Mouse (Mus musculus) intestine, postnatal 0 days (tissue): ENCODE data around the gene Gnl2. TPM values are rescaled to one million over a fixed set of nuclear protein-coding genes. Genes with fewer than 3 reads are reported as not detected.

ENCODE experiments used
- ATAC-seq: fragments of 200-750 bp; cut with Nextera tagmentation; 2 replicates; pipeline ENCODE4 v1.8.0; 2017; ENCODE audit warnings: mild to moderate bottlenecking, moderate TSS enrichment, moderate library complexity
- H3K27ac ChIP-seq: fragments of 300-500 bp; sonication (generic); 2 replicates; pipeline ENCODE4 v1.5.1; 2014; ENCODE audit warnings: mild to moderate bottlenecking, low read depth, low read length, moderate library complexity
- H3K27me3 ChIP-seq: fragments of 300-500 bp; sonication (generic); replicated peaks from 2 replicates; pipeline ENCODE4 v1.6.1; 2014; ENCODE audit warnings: low read length, mixed read lengths; ENCODE audit not compliant: control insufficient read depth, insufficient read depth
- H3K36me3 ChIP-seq: fragments of 300-500 bp; sonication (generic); 2 replicates; pipeline ENCODE4 v1.6.1; 2014; ENCODE audit warnings: mild to moderate bottlenecking, moderate library complexity; ENCODE audit not compliant: control insufficient read depth, insufficient read depth
- H3K4me1 ChIP-seq: fragments of 300-500 bp; sonication (generic); replicated peaks from 2 replicates; pipeline ENCODE4 v1.6.1; 2014; ENCODE audit warnings: antibody characterized with exemption, low read length, mixed read lengths; ENCODE audit not compliant: control insufficient read depth, insufficient read depth
- H3K4me2 ChIP-seq: fragments of 300-500 bp; sonication (generic); replicated peaks from 2 replicates; pipeline ENCODE4 v1.6.1; 2014; ENCODE audit warnings: low read depth, mild to moderate bottlenecking, moderate library complexity
- H3K4me3 ChIP-seq: fragments of 300-500 bp; sonication (generic); 2 replicates; pipeline ENCODE4 v1.5.1; 2014; ENCODE audit warnings: low read depth, low read length
- H3K9ac ChIP-seq: fragments of 300-500 bp; sonication (generic); 2 replicates; pipeline ENCODE4 v1.6.1; 2014; ENCODE audit warnings: mild to moderate bottlenecking, low read depth, low read length
- H3K9me3 ChIP-seq: fragments of 300-500 bp; sonication (generic); 2 replicates; pipeline ENCODE4 v1.6.1; 2016; ENCODE audit warnings: mixed run types; ENCODE audit not compliant: control insufficient read depth
- CTCF ChIP-seq: sonication (generic); IDR thresholded peaks from 2 replicates; pipeline ENCODE4 v1.5.1; 2016; ENCODE audit warnings: low read depth, mild to moderate bottlenecking, control low read depth, antibody characterized with exemption, moderate library complexity
- WGBS: fragments of 180-500 bp; shearing (Covaris S2); extraction: QIAGEN DNeasy Blood & Tissue Kit; methylation state at CpG from one replicate; pipeline ENCODE4 v1.1.7; 2014; 5-methylcytosine and 5-hydroxymethylcytosine counted together
- polyA plus RNA-seq: library from polyadenylated mRNA; unstranded; fragments of >200 nt; fragmentation: Nextera tagmentation; extraction: Ambion mirVana; gene quantifications from 2 replicates; pipeline ENCODE4 v1.2.1, GENCODE M21; 2015

The Gnl2 gene
- polyA plus RNA-seq, 1 experiment from 2014 or later = 28.6 TPM

- no peak for ATAC-seq
- 29% methylated on average over 11 of the region's 11 CpGs for WGBS
- Histone ChIP-seq H3K27me3 (0 out of 2 replicates have a peak, but pooled peaks cover 6% of the 10 kb centered on the region), H3K36me3 (no peaks in the 10 kb centered on the region), H3K4me1 (no peaks in the 10 kb centered on the region), H3K9ac (no peak overlapping the region), H3K27ac (no peak overlapping the region), H3K9me3 (no peaks in the 10 kb centered on the region), H3K4me2 (no peak overlapping the region), H3K4me3 (no peak overlapping the region)
- peak; percentile 64 for TF ChIP-seq CTCF
These were observed 4.6 kb downstream of the Gnl2 start for GRCm38 (mm10) chr4:125020780-125021538.

GRCm38 (mm10) chr4:125029891-125030614 is 13.7 kb downstream of the Gnl2 start:
- TF ChIP-seq CTCF = no peak
- under 1% methylated on average over 50 of the region's 50 CpGs for WGBS
- Histone ChIP-seq H3K4me3 (peak overlapping the region; percentile 82), H3K36me3 (peaks cover 2% of the 10 kb centered on the region; the same call in 1 of the 2 replicates), H3K4me1 (no peaks in the 10 kb centered on the region), H3K4me2 (peak overlapping the region; percentile 91), H3K27ac (peak overlapping the region; percentile 52; the same call in 1 of the 2 replicates), H3K9me3 (no peaks in the 10 kb centered on the region), H3K27me3 (0 out of 2 replicates have a peak, but pooled peaks cover 6% of the 10 kb centered on the region), H3K9ac (peak overlapping the region; percentile 92)
- ATAC-seq = peak; percentile 99

- TF ChIP-seq CTCF = no peak
- H3K27me3 ChIP-seq = no peaks in the 10 kb centered on the region
- H3K4me2 ChIP-seq = no peak overlapping the region
- H3K4me3 ChIP-seq = no peak overlapping the region
- no peak for ATAC-seq
- no peaks in the 10 kb centered on the region for H3K4me1 ChIP-seq
- no peaks in the 10 kb centered on the region for H3K9me3 ChIP-seq
- H3K9ac ChIP-seq = no peak overlapping the region
- WGBS = 91% methylated on average over 4 of the region's 4 CpGs
- peaks cover 33% of the 10 kb centered on the region for H3K36me3 ChIP-seq
- H3K27ac ChIP-seq = no peak overlapping the region
These were observed 18.0 kb downstream of the Gnl2 start for GRCm38 (mm10) chr4:125034341-125034740.

- WGBS = 86% methylated on average over 7 of the region's 7 CpGs
- peaks cover 91% of the 10 kb centered on the region for H3K36me3 ChIP-seq
These were observed 28.1 kb downstream of the Gnl2 start for GRCm38 (mm10) chr4:125044454-125044853.

GRCm38 (mm10) chr4:125055385-125055784 is 39.0 kb downstream of the Gnl2 start:
- H3K27ac ChIP-seq = no peak overlapping the region
- 89% methylated on average over 9 of the region's 9 CpGs for WGBS
- H3K4me2 ChIP-seq = no peak overlapping the region
- peaks cover 42% of the 10 kb centered on the region for H3K36me3 ChIP-seq
- H3K4me3 ChIP-seq = no peak overlapping the region
- no peaks in the 10 kb centered on the region for H3K4me1 ChIP-seq
- no peak overlapping the region for H3K9ac ChIP-seq
- ATAC-seq = no peak
- TF ChIP-seq CTCF = no peak
- H3K27me3 ChIP-seq = no peaks in the 10 kb centered on the region
- H3K9me3 ChIP-seq = no peaks in the 10 kb centered on the region

More at GRCm38 (mm10) chr4:125044454-125044853, 28.1 kb downstream of the Gnl2 start:
- ATAC-seq = no peak
- Histone ChIP-seq H3K9me3 (no peaks in the 10 kb centered on the region), H3K27me3 (no peaks in the 10 kb centered on the region), H3K27ac (no peak overlapping the region), H3K4me1 (no peaks in the 10 kb centered on the region), H3K9ac (no peak overlapping the region), H3K4me2 (no peak overlapping the region), H3K4me3 (no peak overlapping the region)
- TF ChIP-seq CTCF = no peak

- no peak for ATAC-seq
- 94% methylated on average over 4 of the region's 4 CpGs for WGBS
- no peak overlapping the region for H3K9ac ChIP-seq
- no peak overlapping the region for H3K4me2 ChIP-seq
- no peaks in the 10 kb centered on the region for H3K4me1 ChIP-seq
- TF ChIP-seq CTCF = no peak
- H3K27ac ChIP-seq = no peak overlapping the region
- H3K4me3 ChIP-seq = no peak overlapping the region
- H3K27me3 ChIP-seq = no peaks in the 10 kb centered on the region
- no peaks in the 10 kb centered on the region for H3K9me3 ChIP-seq
- H3K36me3 ChIP-seq = peaks cover 42% of the 10 kb centered on the region
These were observed 40.1 kb downstream of the Gnl2 start for GRCm38 (mm10) chr4:125056476-125056875.
